Mouse (Mus musculus) heart, embryonic 16.5 days (tissue): ENCODE data around the gene Tmem235. TPM values are rescaled to one million over a fixed set of nuclear protein-coding genes. Genes with fewer than 3 reads are reported as not detected.

ENCODE experiments used
- ATAC-seq: fragments of 200-750 bp; cut with Nextera tagmentation; replicated peaks from 2 replicates; pipeline ENCODE4 v1.8.0; 2017; ENCODE audit warnings: moderate number of reproducible peaks; ENCODE audit not compliant: insufficient read depth, low FRiP score; ENCODE audit errors: extremely low read depth
- H3K27ac ChIP-seq: fragments of 300-500 bp; sonication (generic); 2 replicates; pipeline ENCODE4 v1.5.1; 2014; ENCODE audit warnings: mild to moderate bottlenecking, low read length, control low read depth, moderate library complexity
- H3K27me3 ChIP-seq: fragments of 300-500 bp; sonication (generic); 2 replicates; pipeline ENCODE4 v1.6.1; 2014; ENCODE audit warnings: low read length, mixed read lengths; ENCODE audit not compliant: control insufficient read depth, insufficient read depth
- H3K36me3 ChIP-seq: fragments of 300-500 bp; sonication (generic); 2 replicates; pipeline ENCODE4 v1.6.1; 2014; ENCODE audit not compliant: control insufficient read depth, insufficient read depth
- H3K4me1 ChIP-seq: fragments of 300-500 bp; sonication (generic); 2 replicates; pipeline ENCODE4 v1.6.1; 2014; ENCODE audit warnings: low read length, mixed read lengths; ENCODE audit not compliant: control insufficient read depth, insufficient read depth
- H3K4me2 ChIP-seq: fragments of 300-500 bp; sonication (generic); 2 replicates; pipeline ENCODE4 v1.6.1; 2014; ENCODE audit warnings: low read depth, mild to moderate bottlenecking, control low read depth, low read length
- H3K4me3 ChIP-seq: fragments of 300-500 bp; sonication (generic); 2 replicates; pipeline ENCODE4 v1.5.1; 2014; ENCODE audit warnings: mild to moderate bottlenecking, control low read depth, low read length
- H3K9ac ChIP-seq: fragments of 300-500 bp; sonication (generic); 2 replicates; pipeline ENCODE4 v1.6.1; 2014; ENCODE audit warnings: low read length, control low read depth
- H3K9me3 ChIP-seq: fragments of 300-500 bp; sonication (generic); replicated peaks from 2 replicates; pipeline ENCODE4 v1.6.1; 2016; ENCODE audit warnings: low read length; ENCODE audit not compliant: control insufficient read depth
- WGBS: fragments of 180-500 bp; shearing (Covaris S2); extraction: QIAGEN DNeasy Blood & Tissue Kit; methylation state at CpG from one replicate; pipeline ENCODE4 v1.1.7; 2014; 5-methylcytosine and 5-hydroxymethylcytosine counted together
- polyA plus RNA-seq: library from polyadenylated mRNA; unstranded; fragments of >200 nt; fragmentation: Nextera tagmentation; extraction: Ambion mirVana; gene quantifications from 2 replicates; pipeline ENCODE4 v1.2.1, GENCODE M21; 2015

Tmem235 gene
- polyA plus RNA-seq, 1 experiment from 2014 or later, result not detected

- Histone ChIP-seq H3K4me2 (peak overlapping the region; percentile 90; the same call in 1 of the 2 replicates), H3K9ac (peak overlapping the region; percentile 48), H3K27me3 (no peaks in the 10 kb centered on the region), H3K36me3 (peaks cover 28% of the 10 kb centered on the region), H3K9me3 (no peaks in the 10 kb centered on the region), H3K4me3 (no peak overlapping the region), H3K27ac (peak overlapping the region; percentile 76), H3K4me1 (peaks cover 71% of the 10 kb centered on the region)
- WGBS, result 87% methylated on average over 6 of the region's 6 CpGs
- no peak for ATAC-seq
Observed at GRCm38 (mm10) chr11:117823411-117823810, 37.1 kb upstream of the Tmem235 start.

DNA sequence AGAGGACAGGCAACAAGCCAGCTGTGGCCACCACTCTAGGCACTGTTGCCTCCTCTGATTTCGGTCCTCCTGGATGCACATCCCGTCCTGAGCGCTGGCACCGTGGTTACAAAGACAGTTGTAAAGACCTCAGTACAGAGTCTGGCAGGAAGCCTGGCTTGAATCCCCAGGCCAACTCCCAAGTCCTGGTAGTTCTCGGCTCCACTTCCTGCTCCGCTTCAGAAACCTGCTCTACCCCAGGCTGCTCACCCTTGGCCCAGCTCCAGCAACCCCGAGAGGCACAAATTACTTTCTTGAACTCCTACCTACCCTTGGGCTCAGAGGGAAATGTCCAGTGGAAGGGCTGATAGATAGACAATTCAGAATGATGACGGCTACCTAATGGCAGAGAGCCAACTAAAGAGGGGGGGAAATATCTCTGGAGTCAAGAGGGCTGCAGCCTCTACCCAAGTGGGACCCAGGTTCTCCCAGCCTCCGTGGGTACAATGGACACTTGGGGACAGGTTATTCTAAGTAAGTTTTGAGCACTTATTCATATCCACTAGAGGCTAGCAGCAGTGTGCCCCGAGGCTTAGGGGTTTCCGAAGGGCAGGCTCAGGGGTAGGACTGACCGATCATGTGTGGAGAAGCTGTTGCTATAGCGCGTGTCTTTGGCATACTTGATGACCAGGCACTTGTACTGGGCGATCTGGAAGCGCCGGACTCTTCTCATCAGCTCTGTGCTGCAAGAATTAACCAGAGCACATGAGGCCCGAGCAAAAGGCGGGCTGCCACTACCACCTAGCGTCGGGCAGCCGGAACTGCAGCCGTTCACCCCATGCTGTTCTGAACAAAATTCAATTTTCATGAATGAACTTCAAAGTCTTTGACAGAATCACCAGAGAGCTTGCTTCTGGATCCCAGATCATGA, 36.2 kb upstream of the Tmem235 start:
- H3K27ac ChIP-seq, result peak overlapping the region; percentile 99
- H3K36me3 ChIP-seq, result peaks cover 22% of the 10 kb centered on the region
- H3K4me1 ChIP-seq, result peaks cover 73% of the 10 kb centered on the region
- H3K4me2 ChIP-seq, result peak overlapping the region; percentile 90
- H3K9ac ChIP-seq, result peak overlapping the region; percentile 82
- 10% methylated on average over 23 of the region's 23 CpGs for WGBS
- peak; percentile 37; the same call in 1 of the 2 replicates for ATAC-seq
- H3K4me3 ChIP-seq, result peak overlapping the region; percentile 74
- H3K9me3 ChIP-seq, result no peaks in the 10 kb centered on the region
- no peaks in the 10 kb centered on the region for H3K27me3 ChIP-seq

- peak within 1 kb of the TSS; percentile 82 for H3K9ac ChIP-seq
- peak within 1 kb of the TSS; percentile 99 for H3K27ac ChIP-seq
- no peaks in the 10 kb centered on the region for H3K27me3 ChIP-seq
- H3K9me3 ChIP-seq, result no peaks in the 10 kb centered on the region
- peak within 1 kb of the TSS; percentile 74 for H3K4me3 ChIP-seq
- H3K4me1 ChIP-seq, result peaks cover 76% of the 10 kb centered on the region
- ATAC-seq, result peak; percentile 18
- H3K36me3 ChIP-seq, result peaks cover 13% of the 10 kb centered on the region; the same call in 1 of the 2 replicates
- H3K4me2 ChIP-seq, result peak within 1 kb of the TSS; percentile 90
- WGBS, result under 1% methylated on average over 34 of the region's 34 CpGs
Observed at GRCm38 (mm10) chr11:117825333-117826101, 35.0 kb upstream of the Tmem235 start, which contains the start of the genes Afmid and Tk1. TSS of gene Afmid (plus strand) at chr11:117825924. TSS of gene Tk1 (minus strand) at chr11:117826092.

DNA sequence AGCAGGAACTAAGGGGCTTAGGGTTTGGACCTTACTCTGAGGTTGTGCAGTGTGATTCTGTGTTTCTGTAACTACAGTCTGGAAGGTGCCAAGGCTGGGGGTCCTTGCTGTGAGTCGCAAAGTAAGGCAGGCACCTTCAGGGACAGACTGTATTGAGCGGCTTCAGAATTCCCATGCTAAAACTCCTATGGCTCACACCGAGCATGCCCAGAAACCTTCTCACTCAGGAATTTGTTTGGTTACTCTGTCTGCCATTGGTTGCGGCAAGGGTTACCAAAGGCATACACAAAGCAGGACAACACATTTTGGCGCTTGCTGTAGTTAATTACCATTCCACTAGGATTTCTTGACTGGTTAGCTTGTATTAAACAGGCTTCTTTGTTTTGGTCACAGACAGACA, 34.4 kb upstream of the Tmem235 start:
- Histone ChIP-seq H3K4me1 (peaks cover 79% of the 10 kb centered on the region), H3K27me3 (no peaks in the 10 kb centered on the region), H3K4me2 (peak overlapping the region; percentile 90), H3K9ac (peak overlapping the region; percentile 82), H3K27ac (peak overlapping the region; percentile 99), H3K36me3 (peaks cover 12% of the 10 kb centered on the region; the same call in 1 of the 2 replicates), H3K4me3 (peak overlapping the region; percentile 74), H3K9me3 (no peaks in the 10 kb centered on the region)
- no peak for ATAC-seq
- 14% methylated on average over 5 of the region's 5 CpGs for WGBS

DNA sequence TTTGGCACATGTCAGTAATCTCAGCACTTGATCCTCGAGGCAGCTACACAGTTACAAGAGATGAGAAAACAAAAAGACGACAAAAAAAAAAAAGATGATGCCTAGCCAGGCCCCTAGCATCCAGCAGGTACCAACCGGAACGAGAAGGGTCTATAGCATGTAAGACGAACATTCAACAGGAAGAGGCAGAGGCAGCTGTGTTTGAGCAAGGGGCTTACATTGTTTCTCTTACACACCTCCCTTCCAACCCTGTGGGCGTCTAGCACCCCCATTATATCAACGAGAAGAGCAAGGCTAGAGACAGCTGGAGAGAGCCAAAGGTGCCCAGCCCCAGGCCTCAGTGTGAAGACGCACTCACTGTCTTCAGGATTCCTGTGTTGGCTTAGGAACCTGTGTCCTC, 33.6 kb upstream of the Tmem235 start:
- H3K9ac ChIP-seq, result peak overlapping the region; percentile 82
- peaks cover 80% of the 10 kb centered on the region for H3K4me1 ChIP-seq
- WGBS, result 59% methylated on average over 8 of the region's 8 CpGs
- H3K9me3 ChIP-seq, result no peaks in the 10 kb centered on the region
- H3K4me3 ChIP-seq, result peak overlapping the region; percentile 74
- H3K27me3 ChIP-seq, result no peaks in the 10 kb centered on the region
- peak overlapping the region; percentile 99 for H3K27ac ChIP-seq
- H3K36me3 ChIP-seq, result 0 out of 2 replicates have a peak, but pooled peaks cover 7% of the 10 kb centered on the region
- H3K4me2 ChIP-seq, result peak overlapping the region; percentile 90
- ATAC-seq, result no peak

DNA sequence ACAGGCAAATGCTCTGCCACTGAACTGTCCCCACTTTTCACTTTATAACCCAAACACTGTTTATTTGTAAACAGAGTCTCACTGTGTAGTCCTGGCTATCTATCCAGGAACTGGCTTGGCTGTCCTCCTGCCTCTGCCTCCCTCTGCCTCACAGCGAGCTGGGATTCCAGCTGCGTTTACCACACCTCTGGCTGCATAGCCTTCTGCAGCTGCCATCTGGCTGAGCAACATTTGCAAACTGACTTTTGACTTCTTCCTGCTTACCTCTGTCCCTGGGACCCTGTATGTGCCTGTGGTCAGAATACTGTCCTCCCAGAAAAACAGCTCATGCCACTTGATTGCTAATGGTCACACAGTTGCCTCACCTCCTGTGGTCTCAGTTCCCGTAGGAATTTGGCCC, 33.2 kb upstream of the Tmem235 start:
- Histone ChIP-seq H3K27me3 (no peaks in the 10 kb centered on the region), H3K4me3 (peak overlapping the region; percentile 74), H3K4me1 (peaks cover 83% of the 10 kb centered on the region), H3K36me3 (0 out of 2 replicates have a peak, but pooled peaks cover 3% of the 10 kb centered on the region), H3K27ac (peak overlapping the region; percentile 99), H3K9ac (peak overlapping the region; percentile 82), H3K9me3 (no peaks in the 10 kb centered on the region), H3K4me2 (peak overlapping the region; percentile 90)
- WGBS, result 47% methylated on average over 3 of the region's 3 CpGs
- ATAC-seq, result no peak

DNA sequence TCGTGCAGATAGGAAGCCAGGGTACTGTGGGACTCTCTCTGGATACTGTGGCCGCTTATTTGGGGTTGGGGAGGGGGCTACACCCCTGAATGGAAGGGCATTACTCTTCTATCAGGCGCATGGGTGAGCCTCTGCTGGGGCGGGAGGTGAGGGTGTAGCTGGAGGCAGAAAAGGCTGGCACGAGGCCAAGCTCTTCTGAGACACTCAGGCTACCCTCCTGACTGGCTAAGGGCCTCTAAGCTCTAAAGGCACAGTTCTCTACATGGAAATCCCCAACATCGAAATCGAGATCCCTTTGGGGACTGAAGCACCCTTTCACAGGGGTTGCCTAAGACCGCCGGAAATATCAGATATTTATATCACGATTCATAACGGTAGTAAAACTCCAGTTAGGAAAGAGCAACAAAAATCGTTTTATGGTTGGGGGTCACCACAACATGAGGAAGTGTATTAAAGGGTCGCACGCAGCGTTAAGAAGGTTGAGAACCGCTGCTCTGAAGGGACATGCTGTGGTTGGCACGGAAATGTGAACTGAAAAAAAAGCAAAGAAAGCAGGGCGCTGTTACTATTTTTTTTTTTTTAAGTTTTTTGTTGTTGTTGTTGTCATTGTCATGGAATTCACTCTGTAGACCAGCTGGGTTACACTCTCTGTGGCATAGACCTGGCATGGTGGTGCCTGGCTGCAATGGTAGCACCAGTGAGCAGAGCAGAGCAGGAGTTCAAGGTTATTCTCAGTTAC, 32.2 kb upstream of the Tmem235 start:
- H3K36me3 ChIP-seq, result 0 out of 2 replicates have a peak, but pooled peaks cover 2% of the 10 kb centered on the region
- peak overlapping the region; percentile 82 for H3K9ac ChIP-seq
- ATAC-seq, result peak; percentile 20; the same call in 1 of the 2 replicates
- no peaks in the 10 kb centered on the region for H3K9me3 ChIP-seq
- peaks cover 75% of the 10 kb centered on the region for H3K4me1 ChIP-seq
- H3K27ac ChIP-seq, result peak overlapping the region; percentile 99
- 40% methylated on average over 18 of the region's 18 CpGs for WGBS
- H3K4me2 ChIP-seq, result peak overlapping the region; percentile 90
- no peaks in the 10 kb centered on the region for H3K27me3 ChIP-seq
- peak overlapping the region; percentile 74 for H3K4me3 ChIP-seq

DNA sequence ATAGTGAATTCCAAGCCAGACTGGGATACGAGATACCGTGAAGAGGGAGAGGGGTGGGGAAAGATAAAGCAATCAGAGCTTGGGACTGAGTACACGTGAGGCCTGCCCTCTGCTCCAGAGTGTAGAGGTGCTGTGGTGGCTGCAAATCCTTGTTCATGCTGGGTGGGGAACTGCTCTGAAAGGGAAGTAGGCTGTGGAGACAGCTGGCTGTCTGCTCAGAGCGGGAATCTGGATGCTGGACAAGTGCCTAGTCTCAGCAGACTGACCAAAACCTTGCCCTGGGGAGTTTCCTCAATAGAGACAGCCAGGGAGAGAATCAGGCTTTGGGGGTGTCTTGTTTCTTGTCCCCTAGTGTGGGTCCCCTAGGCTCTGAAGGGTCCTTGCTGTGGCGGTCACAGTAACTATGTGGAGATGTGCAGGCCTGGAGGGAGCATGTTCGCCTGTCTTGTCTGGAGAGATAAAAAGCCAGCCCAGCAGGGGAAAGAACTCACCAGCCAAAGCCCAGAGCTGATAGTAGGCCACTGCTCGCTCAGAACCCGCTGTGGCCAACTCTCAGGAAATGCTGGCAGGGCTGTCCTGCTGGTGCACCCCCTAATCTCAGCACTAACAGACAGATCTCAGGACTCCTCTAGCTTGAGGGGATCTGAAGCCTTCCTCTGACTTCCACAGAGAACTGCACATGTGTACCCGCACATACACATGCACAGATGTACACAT, 31.5 kb upstream of the Tmem235 start:
- Histone ChIP-seq H3K4me3 (no peak overlapping the region), H3K4me1 (peaks cover 68% of the 10 kb centered on the region), H3K27ac (peak overlapping the region; percentile 99), H3K4me2 (peak overlapping the region; percentile 90), H3K27me3 (no peaks in the 10 kb centered on the region), H3K9me3 (no peaks in the 10 kb centered on the region), H3K9ac (peak overlapping the region; percentile 63), H3K36me3 (no peaks in the 10 kb centered on the region)
- ATAC-seq, result peak; percentile 41
- 17% methylated on average over 9 of the region's 9 CpGs for WGBS
